Mouse (Mus musculus) E14TG2a.4 (cell line): Measurements from ENCODE around the gene Supt3.

Source experiments
- H3K27me3 ChIP-seq: 2 replicates; pipeline ENCODE4 v1.6.1; 2014; ENCODE audit warnings: low read length, control low read depth; ENCODE audit not compliant: insufficient read depth
- H3K36me3 ChIP-seq: 2 replicates; pipeline ENCODE4 v1.6.1; 2014; ENCODE audit warnings: low read length, control low read depth; ENCODE audit not compliant: insufficient read depth
- H3K4me1 ChIP-seq: replicated peaks from 2 replicates; pipeline ENCODE4 v1.6.1; 2014; ENCODE audit warnings: low read depth, low read length, control low read depth
- H3K4me3 ChIP-seq: replicated peaks from 2 replicates; pipeline ENCODE4 v1.5.1; 2014; ENCODE audit warnings: mild to moderate bottlenecking, low read length
- H3K9me3 ChIP-seq: 2 replicates; pipeline ENCODE4 v1.6.1; 2014; ENCODE audit warnings: low read length, control low read depth
- CTCF ChIP-seq: conservative IDR thresholded peaks from 2 replicates; pipeline ENCODE4 v1.5.1; 2014; ENCODE audit warnings: low read length
- NANOG ChIP-seq: IDR thresholded peaks from 2 replicates; pipeline ENCODE4 v1.6.1; 2014; ENCODE audit warnings: borderline replicate concordance, low read length, mixed read lengths
- POU5F1 ChIP-seq: IDR thresholded peaks from 2 replicates; pipeline ENCODE4 v1.6.1; 2014; ENCODE audit warnings: low read length, borderline replicate concordance

Supt3 gene

DNA sequence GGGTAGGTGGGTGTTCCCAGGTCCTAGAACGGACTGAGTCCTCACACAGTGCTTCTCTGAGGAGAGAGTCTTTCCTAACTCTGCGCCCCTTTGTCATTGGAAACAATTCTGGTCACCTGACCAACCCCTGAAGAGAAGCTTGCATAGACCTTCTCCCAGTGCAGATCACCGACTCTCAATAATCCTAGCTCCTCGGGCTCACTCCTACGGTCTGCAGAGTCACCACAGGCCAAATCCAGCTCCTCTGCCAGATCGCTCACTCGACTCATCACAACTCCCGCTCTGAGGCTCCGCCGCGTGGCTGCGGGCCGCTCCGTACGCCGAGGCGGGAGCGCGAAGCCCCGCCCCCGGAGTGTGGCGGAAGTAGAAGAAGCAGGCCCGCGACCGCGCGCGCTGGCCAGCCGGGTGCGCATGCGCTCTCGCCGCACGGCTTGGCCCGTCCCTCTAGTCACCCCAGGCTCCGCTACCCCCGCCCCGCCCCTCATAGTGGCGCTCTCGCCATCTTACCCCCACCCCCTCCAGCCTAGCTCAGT lies at the start of gene Supt3:
Gene Supt3 (plus strand): TSS at position 415 of the 533 bp plus-strand sequence.
- no peaks in the 10 kb centered on the region for H3K9me3 ChIP-seq
- no peaks in the 10 kb centered on the region for H3K36me3 ChIP-seq
- no peaks in the 10 kb centered on the region for H3K27me3 ChIP-seq
- H3K4me3 ChIP-seq: peak within 1 kb of the TSS; percentile 84
- H3K4me1 ChIP-seq: peaks cover 20% of the 10 kb centered on the region
- TF ChIP-seq NANOG: no peak
- no peak for TF ChIP-seq CTCF
- TF ChIP-seq POU5F1: no peak

DNA sequence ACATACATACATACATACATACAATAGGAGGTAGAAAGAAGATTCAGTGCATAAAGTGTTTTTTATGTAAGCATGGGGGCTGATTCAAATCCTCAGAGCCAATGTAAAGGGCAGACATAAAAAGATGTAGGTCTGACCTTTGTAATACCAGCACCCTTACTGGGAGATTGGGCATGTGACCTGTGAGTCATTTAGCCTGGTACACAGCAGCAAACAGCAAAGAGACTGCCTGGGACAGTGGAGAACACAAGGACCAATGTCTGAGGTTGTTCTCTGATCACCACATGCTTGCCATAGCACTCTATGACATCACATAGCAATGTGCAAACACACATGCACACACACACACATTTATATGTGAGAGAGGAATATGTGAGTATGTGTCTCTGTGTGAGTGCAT lies 49.3 kb upstream of the Supt3 start:
- no peaks in the 10 kb centered on the region for H3K9me3 ChIP-seq
- no peak overlapping the region for H3K4me3 ChIP-seq
- no peak for TF ChIP-seq NANOG
- TF ChIP-seq CTCF: no peak
- TF ChIP-seq POU5F1: no peak
- 0 out of 2 replicates have a peak, but pooled peaks cover 4% of the 10 kb centered on the region for H3K4me1 ChIP-seq
- H3K27me3 ChIP-seq: peaks cover 16% of the 10 kb centered on the region
- H3K36me3 ChIP-seq: no peaks in the 10 kb centered on the region

DNA sequence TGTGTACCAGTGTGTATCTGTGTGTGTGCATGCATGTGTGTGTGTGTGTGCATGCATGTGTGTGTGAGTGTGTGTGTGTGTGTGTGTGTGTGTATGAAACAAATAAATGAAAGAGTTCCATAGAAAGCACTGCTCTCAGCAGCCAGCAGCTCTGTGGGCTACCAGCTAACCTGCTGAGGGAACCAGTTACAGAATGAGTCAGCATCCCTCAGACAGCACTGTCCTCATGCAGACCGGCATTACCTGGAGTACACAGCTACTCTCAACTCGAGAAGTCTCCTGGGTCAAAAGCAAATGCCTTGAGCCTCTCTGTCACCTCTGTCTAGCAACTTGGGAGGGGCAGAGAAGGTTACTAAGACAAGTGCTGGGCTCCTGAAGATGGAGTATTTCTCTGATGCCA lies 48.5 kb upstream of the Supt3 start:
- Histone ChIP-seq H3K4me1 (peaks cover 5% of the 10 kb centered on the region), H3K9me3 (no peaks in the 10 kb centered on the region), H3K36me3 (no peaks in the 10 kb centered on the region), H3K27me3 (peaks cover 22% of the 10 kb centered on the region), H3K4me3 (no peak overlapping the region)
- no peak for TF ChIP-seq CTCF
- TF ChIP-seq POU5F1: no peak
- no peak for TF ChIP-seq NANOG

DNA sequence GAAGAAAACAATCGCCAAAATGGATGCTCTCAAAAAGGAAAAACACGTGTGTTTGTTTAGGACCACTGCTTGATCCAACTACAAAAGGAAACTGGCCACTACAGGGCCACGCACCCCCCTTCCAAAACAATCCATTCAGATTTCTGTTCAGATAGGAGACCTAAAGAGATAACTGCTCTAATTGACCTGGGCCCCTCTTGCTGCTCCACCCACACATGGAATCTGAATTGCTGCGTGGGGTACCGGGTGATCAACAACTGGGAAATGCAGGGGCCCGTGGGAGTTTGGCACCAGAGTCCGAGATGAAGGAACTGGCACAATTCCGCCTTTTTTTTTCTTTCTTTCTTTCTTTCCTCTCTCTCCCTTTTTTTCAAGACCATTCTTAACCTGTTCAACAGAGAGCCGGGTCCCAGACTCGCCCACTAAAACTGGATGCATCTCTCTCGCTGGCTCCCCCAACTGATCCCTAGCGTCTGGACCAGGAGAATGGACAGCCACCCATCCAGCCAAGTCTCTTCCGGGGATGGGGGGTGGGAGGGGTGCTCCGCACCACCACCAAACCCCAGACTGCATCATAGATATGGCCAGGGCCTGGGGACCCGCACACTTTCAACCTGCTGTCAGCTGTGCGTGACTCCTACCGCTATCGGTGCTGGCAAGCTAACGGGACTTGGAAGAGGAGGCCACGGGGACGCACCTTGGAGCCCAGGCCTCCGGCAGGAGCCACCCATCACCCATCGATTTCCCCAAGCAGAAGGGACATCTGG lies 43.2 kb upstream of the Supt3 start:
- Histone ChIP-seq H3K4me3 (peak overlapping the region; percentile 77), H3K27me3 (peaks cover 63% of the 10 kb centered on the region)

DNA sequence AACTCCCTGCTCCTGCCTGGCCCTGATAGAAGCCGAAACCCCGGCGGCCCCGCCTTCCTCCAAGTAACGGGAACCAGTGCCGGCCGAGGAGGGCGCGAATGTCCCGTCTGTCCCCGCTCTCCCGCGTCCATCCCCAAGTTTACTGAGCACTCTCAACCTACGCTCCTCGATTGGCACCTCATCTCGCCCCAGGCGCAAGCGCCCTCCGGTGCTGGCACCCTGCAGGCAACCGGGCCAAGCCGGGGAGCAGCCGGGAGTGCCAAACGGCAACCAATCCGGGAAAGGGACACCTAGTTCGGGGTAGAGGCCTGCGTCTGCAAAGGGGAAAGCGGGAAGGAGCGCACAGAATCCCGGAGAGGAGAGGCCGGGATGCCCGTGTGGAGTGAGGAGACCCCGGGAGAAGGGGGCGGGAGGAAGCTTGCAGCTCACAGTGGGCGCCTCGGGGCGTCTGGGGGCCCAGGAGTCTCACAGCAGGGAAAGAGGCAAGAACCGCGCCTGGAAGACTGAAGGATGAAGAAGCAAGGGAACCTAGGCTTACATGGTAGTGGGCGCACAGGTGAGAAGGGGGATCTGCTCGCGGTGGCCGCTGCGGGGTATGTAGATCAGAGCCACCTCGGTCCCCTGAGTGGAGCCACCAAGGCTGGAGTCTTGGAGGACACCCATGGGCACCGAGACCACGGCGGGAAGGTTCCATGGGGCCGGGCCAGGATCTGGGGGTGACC lies 42.3 kb upstream of the Supt3 start:
- Histone ChIP-seq H3K4me1 (peaks cover 35% of the 10 kb centered on the region), H3K9me3 (no peaks in the 10 kb centered on the region), H3K36me3 (no peaks in the 10 kb centered on the region), H3K27me3 (peaks cover 72% of the 10 kb centered on the region), H3K4me3 (peak overlapping the region; percentile 77)
- TF ChIP-seq POU5F1: no peak
- TF ChIP-seq CTCF: no peak
- TF ChIP-seq NANOG: no peak

More for the DNA sequence above, 43.2 kb upstream of the Supt3 start:
- Histone ChIP-seq H3K36me3 (no peaks in the 10 kb centered on the region), H3K9me3 (no peaks in the 10 kb centered on the region), H3K4me1 (peaks cover 35% of the 10 kb centered on the region)
- TF ChIP-seq CTCF: no peak
- TF ChIP-seq NANOG: no peak
- no peak for TF ChIP-seq POU5F1

DNA sequence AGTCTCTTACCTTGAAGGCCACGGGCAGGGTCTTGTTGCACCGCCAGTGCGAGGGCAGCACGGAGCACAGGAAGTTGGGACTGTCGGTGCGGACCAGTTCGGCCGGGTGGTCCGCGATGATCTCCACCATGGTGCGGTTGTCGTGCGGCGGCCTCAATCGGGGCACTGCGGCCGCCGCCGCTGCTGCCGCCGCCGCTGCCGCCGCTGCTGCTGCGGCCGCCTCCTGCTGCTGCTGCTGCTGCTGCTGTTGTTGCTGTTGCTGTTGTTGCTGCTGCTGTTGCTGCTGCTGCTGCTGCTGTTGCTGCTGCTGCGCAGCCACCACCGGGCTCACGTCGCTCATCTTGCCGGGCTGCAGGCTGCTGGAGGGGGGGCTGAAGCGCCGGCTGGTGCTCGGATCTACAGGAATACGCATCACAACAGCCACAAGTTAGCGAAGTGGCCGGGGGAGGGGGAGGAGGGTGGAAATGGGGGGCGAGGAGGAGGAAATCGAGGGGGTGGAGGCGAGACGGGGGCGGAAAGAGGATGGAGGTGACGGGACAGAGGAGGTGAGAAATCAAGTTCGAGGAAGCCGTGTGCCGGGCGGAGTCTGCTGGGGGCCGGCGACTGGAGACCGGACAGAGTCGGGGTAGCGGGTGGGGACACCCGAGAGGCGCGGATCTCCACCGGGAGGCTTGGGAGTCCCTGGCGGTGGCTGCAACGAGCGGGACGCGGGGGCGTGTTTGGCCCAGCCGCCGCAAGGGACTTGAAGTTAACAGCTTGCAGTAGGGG lies 41.5 kb upstream of the Supt3 start:
- Histone ChIP-seq H3K4me3 (peak overlapping the region; percentile 77), H3K9me3 (no peaks in the 10 kb centered on the region), H3K36me3 (no peaks in the 10 kb centered on the region), H3K27me3 (peaks cover 73% of the 10 kb centered on the region), H3K4me1 (peaks cover 35% of the 10 kb centered on the region)
- TF ChIP-seq POU5F1 (no peak), CTCF (no peak), NANOG (no peak)

DNA sequence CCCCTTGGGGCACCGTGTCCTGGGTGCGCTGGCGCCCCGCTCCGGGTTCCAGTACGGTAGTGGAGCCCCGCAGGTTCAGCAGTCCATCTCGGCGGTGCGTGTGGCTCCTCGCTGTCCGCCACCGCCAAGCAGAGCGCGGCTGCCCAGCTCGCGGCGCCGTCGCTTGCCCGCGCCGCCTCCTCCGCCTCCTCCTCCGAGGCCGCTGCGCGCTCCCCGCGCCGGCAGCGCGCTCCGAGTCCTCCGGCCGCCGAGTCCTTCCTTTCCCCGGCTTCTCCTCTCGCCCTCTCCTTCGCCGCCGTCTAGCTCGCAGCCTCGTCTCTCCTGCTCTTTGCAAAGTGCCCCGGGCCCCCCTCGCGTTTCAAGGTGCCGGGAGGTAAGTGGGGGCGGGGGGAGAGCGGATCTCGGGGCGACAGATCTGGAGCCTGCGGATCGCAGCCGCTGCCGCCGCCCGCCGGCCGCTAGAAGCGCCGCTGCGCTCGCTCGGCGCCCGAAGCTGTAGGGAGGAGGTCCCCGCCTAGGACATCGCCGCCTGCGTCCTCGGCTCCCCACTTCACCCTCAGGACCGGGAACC lies 40.9 kb upstream of the Supt3 start:
- Histone ChIP-seq H3K27me3 (peaks cover 78% of the 10 kb centered on the region), H3K36me3 (no peaks in the 10 kb centered on the region), H3K4me3 (peak overlapping the region; percentile 77), H3K4me1 (peaks cover 35% of the 10 kb centered on the region), H3K9me3 (no peaks in the 10 kb centered on the region)
- TF ChIP-seq POU5F1 (no peak), NANOG (no peak), CTCF (no peak)
